Mouse (Mus musculus): ENCODE data around the gene Kif5c. TPM values are rescaled to one million over a fixed set of nuclear protein-coding genes. Genes with fewer than 3 reads are reported as not detected.

Kif5c gene
- total RNA-seq, 2 experiments from 2014 or later = 0.54 to 1.1 TPM

DNA sequence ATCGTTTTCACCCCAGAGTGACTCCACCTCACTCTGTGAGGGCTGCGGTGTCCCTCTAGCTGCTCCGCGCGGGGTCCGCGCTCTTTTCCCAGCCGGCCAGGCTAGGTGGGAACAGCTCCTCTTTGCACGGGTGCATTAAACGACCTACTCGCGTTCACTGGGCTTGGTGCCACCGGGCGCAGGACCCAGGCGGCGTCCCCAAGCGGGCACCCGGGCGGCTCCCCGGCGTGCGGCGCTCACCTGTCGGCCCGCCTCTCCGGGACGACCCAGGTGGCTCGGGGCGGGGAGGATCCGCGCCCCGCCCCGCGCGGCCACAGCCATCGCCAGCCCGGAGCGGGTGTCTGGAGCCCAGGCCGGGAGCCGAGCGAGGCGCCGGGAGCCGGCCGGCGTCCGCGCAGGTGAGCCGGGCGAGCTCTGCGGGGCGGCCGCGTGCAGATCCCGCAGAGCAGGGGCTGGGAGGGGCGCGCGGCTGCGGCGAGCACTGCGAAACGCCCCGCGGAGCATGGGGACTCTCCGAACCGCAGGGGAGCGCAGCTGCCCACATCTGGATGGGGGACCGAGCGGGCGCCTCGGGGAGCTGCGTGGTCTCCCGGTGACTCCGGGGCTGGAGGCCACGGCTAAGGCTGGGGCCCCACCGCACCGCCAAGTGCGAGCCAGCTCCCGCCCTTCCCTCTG lies 168.4 kb downstream of the Kif5c start, which contains the start of gene Lypd6b:
TSS of gene Lypd6b (plus strand) at position 313 of the 675 bp plus-strand sequence.
- DNase-seq (ENCODE audit: low spot score in 2 of 2) = no peak

DNA sequence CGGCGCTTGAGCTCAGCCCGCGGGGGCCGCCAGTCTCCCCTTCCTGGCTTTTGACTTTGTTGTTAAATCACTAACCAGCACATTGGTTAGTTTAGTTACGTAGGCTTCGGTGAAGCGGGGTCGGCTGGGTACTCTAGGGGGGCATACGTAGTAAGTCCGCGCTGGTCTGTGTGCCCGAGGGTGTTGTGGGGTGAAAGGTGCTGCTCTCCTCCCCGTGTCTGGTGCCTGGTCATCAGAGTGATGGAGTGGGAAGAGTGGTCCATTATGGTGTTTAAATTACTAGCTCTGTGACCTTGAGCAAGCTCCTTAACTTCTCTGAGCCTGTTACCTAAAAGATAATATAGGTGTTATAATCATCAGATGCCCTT lies 168.9 kb downstream of the Kif5c start:
- no peak for DNase-seq (ENCODE audit: low spot score in 2 of 2)

- no peak for DNase-seq (ENCODE audit: low spot score in 2 of 2)
These were observed 169.5 kb downstream of the Kif5c start for GRCm38 (mm10) chr2:49788643-49789042.

DNA sequence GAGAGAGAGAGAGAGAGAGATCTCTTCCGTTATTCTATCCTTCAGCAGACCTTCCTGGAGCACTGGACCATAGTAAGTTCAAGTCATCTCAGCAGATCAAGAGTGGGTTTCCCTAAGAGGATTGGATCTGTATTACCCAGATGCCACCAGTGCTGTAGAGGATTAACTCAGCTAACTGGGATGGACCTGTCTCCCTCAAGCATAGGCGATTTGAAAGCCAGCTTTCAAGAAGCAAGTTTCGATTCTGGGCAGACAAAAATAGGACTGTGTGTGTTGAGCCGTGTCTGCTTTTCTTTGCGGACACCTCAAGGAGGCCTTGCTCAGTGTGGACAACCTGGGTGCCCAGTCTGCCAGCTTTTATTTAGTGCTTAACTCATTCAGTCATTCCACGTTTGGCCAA lies 170.0 kb downstream of the Kif5c start:
- DNase-seq (ENCODE audit: low spot score in 2 of 2) = no peak

- DNase-seq (ENCODE audit: low spot score in 2 of 2) = no peak
These were observed 170.4 kb downstream of the Kif5c start for GRCm38 (mm10) chr2:49789504-49789903.

DNA sequence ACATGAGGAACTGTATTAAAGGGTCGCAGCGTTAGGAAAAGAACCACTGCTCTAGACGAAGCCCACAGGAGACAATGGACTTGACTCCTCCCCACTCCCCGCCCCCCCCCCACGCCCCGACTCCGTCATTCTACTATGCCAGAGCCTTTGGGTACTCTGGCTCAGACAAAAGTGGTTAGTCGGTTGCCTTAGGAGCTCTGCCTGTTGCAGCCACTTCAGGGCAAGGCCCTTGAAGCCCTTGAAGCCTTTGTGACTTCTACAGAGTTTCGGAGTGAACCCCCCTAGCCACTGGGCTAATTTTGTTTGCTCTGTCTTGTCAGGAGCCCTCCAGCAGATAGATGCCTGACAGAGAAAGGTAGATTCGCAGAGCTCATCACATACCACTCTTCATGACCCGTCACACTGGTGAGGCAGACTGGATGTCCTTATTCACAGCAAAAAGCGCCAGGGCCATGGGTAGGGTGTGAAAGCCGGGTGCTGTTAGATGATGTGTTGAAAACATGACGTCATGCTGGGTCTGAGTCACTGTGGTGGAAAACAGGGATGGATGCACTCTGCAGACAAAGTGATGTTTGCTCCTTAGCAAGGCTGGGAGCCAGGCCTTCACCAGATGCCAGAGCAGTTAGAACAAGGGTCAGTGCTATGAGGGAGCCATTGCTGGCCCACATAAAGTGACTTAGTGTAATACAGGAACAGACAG lies 178.5 kb downstream of the Kif5c start:
- no peak for DNase-seq (ENCODE audit: low spot score in 2 of 2)

DNA sequence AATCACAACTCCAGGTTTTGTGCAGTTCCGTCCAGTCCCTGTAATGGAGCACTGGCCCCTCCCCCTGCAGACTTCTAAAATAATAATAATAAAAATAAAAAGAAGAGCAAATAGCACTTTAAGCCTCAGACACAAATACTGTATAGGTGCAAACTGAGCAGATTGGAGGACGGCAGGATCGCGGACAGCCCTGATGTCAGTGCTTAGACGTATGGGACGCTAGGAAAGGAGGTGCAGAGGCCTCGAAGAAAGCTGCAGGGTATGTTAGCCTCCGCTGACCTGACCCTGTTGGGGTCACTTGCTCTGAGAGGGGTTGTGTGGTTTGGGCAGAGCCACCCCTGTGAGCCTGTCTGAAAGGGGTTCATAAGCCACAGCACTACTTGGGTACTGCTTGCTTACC lies 185.3 kb downstream of the Kif5c start:
- DNase-seq (ENCODE audit: low spot score in 2 of 2) = no peak

- DNase-seq (ENCODE audit: low spot score in 2 of 2) = no peak
These were observed 186.8 kb downstream of the Kif5c start for GRCm38 (mm10) chr2:49805736-49806371.

DNA sequence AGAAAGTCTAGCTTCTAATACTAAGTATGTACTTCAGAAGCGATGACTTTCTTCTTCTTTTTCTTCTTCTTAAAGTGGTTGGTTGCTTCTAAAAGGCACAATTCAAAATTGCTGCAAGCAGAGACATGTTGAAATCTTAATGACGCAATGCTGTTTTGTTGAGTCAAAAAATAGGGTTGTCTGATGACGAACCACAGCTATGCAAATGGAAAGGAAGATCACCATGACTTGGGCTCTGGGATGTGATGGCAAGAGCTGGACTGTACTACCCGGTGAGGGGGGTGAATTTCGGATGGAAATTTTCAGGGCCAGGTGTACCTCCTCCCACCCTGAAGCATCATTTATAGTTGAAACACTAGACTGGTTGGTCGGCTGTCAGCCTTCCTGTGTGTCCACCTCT lies 190.4 kb downstream of the Kif5c start:
- DNase-seq (ENCODE audit: low spot score in 2 of 2) = no peak

DNA sequence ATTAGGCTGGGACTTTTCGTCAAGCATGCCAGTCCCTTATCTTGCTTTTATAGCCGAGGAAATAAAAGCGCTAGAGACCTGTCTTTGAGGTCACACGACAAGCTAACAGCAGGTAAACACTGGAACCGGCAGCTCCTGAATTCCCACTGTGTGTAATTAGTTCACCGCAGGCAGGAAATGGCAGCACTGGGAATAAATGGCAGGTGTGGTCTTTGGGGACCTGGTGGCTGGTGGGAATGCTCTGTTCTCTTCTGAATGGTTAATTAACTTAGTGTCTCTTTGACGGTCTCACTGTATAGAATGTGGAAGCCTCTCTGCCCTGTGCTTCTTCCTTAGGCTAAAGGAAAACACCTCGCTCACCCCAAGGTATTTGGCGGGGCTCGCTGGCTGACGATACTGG lies 192.3 kb downstream of the Kif5c start:
- DNase-seq (ENCODE audit: low spot score in 2 of 2) = no peak

DNA sequence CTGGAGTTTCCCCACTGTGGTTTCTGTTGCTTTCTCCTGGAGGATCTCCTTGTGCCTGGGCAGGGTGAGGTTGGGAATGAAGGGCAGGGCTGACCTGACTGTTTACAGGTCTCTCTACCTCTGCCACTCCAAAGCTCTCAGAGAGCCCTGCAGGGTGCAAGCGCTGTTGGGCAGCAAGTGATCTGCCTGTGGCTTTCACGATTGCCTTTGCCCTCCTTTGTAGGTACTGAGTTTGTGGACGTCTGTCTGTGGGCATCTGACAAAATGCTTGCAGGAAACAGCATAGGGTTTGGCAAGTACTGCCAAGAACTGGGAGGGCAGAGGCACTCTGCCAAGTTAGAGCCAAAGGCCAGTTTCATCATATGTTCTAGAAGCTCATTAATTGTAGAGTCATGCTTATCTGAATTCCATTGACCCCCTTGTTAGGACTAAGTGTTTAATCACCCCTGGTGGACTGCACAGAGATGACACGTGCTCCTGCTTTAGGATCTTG lies 192.8 kb downstream of the Kif5c start:
- no peak for DNase-seq (ENCODE audit: low spot score in 2 of 2)

GRCm38 (mm10) chr2:49813151-49813550 lies 194.1 kb downstream of the Kif5c start:
- no peak for DNase-seq (ENCODE audit: low spot score in 2 of 2)

GRCm38 (mm10) chr2:49814011-49814410 lies 194.9 kb downstream of the Kif5c start:
- no peak for DNase-seq (ENCODE audit: low spot score in 2 of 2)

- no peak for DNase-seq (ENCODE audit: low spot score in 2 of 2)
These were observed 196.7 kb downstream of the Kif5c start for GRCm38 (mm10) chr2:49815696-49816320.

DNA sequence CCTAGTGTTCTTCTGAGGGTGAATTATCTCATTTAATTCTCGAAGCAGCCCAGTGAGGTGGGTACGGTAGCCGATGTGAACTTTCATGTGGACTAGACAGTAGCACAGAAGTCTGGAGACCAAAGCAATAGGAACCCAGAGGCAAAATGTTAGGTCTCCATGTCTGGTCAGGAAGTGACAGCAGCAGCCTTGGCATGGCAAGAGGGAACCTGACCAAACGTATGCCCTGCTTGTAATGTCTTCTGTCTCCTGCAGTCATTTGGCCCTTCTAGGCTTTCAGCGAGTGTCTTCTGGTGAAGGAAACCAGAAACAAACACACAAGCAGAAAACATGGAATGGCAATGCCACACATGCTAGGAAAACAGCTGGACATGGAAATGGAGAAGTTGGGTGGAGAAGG lies 197.5 kb downstream of the Kif5c start:
- DNase-seq (ENCODE audit: low spot score in 2 of 2) = no peak

GRCm38 (mm10) chr2:49817151-49817550 lies 198.1 kb downstream of the Kif5c start:
- DNase-seq (ENCODE audit: low spot score in 2 of 2) = no peak

DNA sequence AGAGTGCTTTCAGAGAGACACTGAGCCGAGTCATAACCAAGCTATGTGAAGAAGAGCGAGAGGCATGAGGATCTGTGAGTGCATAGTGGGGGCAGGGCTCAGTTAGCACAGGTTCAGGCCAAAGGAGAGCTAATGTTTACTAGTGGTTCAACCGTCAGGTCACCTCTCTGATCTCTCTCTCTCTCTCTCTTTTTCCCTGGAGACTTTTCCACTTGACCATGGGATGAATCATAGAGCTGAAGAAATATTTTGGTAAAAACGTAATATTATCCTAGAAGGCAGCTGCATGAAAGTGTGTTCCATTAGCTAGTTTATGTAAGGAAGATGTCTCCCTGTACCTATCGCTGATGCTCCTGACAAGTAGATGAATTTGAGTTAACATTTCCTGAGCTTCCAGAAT lies 199.0 kb downstream of the Kif5c start:
- no peak for DNase-seq (ENCODE audit: low spot score in 2 of 2)

DNA sequence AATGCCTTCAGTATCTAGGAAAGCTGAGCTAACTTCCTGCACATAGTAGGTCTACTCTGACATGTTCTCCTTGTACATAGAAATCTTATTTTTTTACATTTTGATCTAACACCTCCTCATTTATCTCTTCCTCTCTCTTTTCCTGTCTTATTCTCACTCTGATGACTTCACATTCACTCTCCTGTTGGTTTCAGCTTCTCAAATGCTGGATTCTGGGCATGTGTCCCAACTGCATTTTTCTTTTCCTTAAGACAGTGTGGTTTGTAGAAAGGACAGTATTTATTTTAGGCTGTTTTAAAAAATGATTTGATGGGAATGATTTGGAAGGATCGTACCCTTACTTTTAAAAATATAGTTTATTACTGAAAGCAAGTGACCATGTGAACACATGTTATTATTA lies 203.2 kb downstream of the Kif5c start:
- no peak for DNase-seq (ENCODE audit: low spot score in 2 of 2)
